ENCODE assay signal across 8 mouse cellular contexts in the genomic region with DNA sequence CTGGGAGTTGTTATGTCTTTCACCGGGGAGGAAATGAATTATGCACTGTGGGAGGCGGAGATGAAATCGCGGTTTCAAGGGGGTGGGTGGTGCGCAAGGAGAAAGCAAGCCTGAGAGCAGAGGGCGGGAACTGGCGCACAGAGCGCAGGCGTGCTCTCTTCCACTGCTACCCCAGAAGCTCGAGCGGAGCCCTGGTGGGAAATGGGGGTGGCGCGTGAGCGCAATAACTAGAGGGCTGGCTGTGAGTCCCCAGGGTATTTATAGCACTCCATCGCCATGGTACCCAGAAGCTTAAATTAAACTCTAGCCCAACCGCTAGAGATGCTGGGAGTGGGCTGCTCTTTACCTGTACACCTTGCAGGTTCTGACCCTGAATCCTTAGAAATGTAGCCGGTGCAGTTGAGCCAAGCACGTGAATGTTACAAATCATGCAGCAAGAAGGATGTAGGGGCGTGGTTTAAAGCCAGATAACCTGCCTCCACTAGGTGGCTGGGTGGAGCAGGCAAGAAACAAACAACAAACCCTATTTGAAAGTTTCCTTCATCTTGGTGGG. TPM values are rescaled to one million over a fixed set of nuclear protein-coding genes. Genes with fewer than 3 reads are reported as not detected.
DNase-seq lines count a peak whose midpoint lies in the region; ATAC-seq and TF ChIP-seq lines count a peak whose summit lies in the region.

No protein-coding gene starts in this region.

- TF ChIP-seq POLR2A in kidney, adult 2 months (IDR thresholded peaks at IDR 0.05; ENCODE audit: low read depth, low read length), result no peak

- WGBS in kidney, adult 2 months, result 2% methylated on average over 19 of the region's 19 CpGs
- WGBS in midbrain, embryonic 14.5 days, result 2% methylated on average over 19 of the region's 19 CpGs

- DNase-seq in Muller cell, postnatal 12 days (ENCODE audit: inconsistent ontology term), result peak; percentile 60
- peak; percentile 52 for DNase-seq in brain, embryonic 18.5 days (ENCODE audit: low read depth, low spot score)
- peak; percentile 77 for DNase-seq in forelimb bud, embryonic 11.5 days (ENCODE audit: low read depth, low spot score)
- peak; percentile 61 for DNase-seq in kidney, adult 2 months
- DNase-seq in left cerebral cortex, postnatal 4 days, result peak; percentile 43
- DNase-seq in midbrain, embryonic 14.5 days, result peak; percentile 75
- peak; percentile 16 for DNase-seq in thymus, postnatal 25 days
- DNase-seq in urinary bladder, postnatal 36 days (ENCODE audit: low spot score in 2 of 2), result no peak

- H3K36me3 ChIP-seq in kidney, adult 2 months (ENCODE audit: control insufficient read depth, insufficient read depth, low read length), result no peaks in the 10 kb centered on the region
- no peaks in the 10 kb centered on the region for H3K36me3 ChIP-seq in midbrain, embryonic 14.5 days (ENCODE audit: control insufficient read depth, insufficient read depth, low read length)

- H3K27me3 ChIP-seq in kidney, adult 2 months (replicated peaks; ENCODE audit: control insufficient read depth, insufficient read depth, low read length), result no peaks in the 10 kb centered on the region
- no peaks in the 10 kb centered on the region for H3K27me3 ChIP-seq in midbrain, embryonic 14.5 days (ENCODE audit: control insufficient read depth, insufficient read depth, low read length)

- ATAC-seq in midbrain, embryonic 14.5 days (ENCODE audit: low FRiP score, low TSS enrichment), result peak; percentile 57; the same call in 1 of the 2 replicates

- H3K4me2 ChIP-seq in midbrain, embryonic 14.5 days (ENCODE audit: low read length), result peak overlapping the region; percentile 53

- peak overlapping the region; percentile 32; the same call in 1 of the 2 replicates for H3K9ac ChIP-seq in midbrain, embryonic 14.5 days (replicated peaks; ENCODE audit: low read length)

- no peaks in the 10 kb centered on the region for H3K9me3 ChIP-seq in midbrain, embryonic 14.5 days (ENCODE audit: control insufficient read depth, low read length)

- H3K27ac ChIP-seq in kidney, adult 2 months (ENCODE audit: insufficient read depth, low read depth, low read length), result no peak overlapping the region
- H3K27ac ChIP-seq in midbrain, embryonic 14.5 days (replicated peaks; ENCODE audit: low read depth, low read length), result 0 out of 2 replicates have a peak overlapping the region, but pooled peaks have one; percentile 47

- peak; percentile 48; the same call in 1 of the 2 replicates for TF ChIP-seq CTCF in kidney, adult 2 months (conservative IDR thresholded peaks at IDR 0.05; ENCODE audit: insufficient read depth, insufficient read length, low read depth, low read length)

- intact Hi-C loops in left cerebral cortex, postnatal 4 days (cut with DNase I), result no loop called here

- H3K4me1 ChIP-seq in kidney, adult 2 months (ENCODE audit: control insufficient read depth, insufficient read depth, low read length), result no peaks in the 10 kb centered on the region; the same call in 1 of the 2 replicates
- H3K4me1 ChIP-seq in midbrain, embryonic 14.5 days (ENCODE audit: control insufficient read depth, insufficient read depth, low read length), result peaks cover 4% of the 10 kb centered on the region

- no peak overlapping the region for H3K4me3 ChIP-seq in kidney, adult 2 months (ENCODE audit: insufficient read depth, low read depth, low read length)
- peak overlapping the region; percentile 26 for H3K4me3 ChIP-seq in midbrain, embryonic 14.5 days (replicated peaks; ENCODE audit: low read depth, low read length)

RNA-seq across cellular contexts. Expression of gene Wwc1, which starts 5.6 kb away (rescaled TPM):
- 91.9 and 110 TPM in 2 replicates for polyA plus RNA-seq in kidney, adult 2 months (2012; rRNA removed)
- total RNA-seq in left cerebral cortex, postnatal 4 days (2021), result 100 to 1,000 TPM; 106 to 129 TPM
- polyA plus RNA-seq in midbrain, embryonic 14.5 days (2014; fragmentation: Nextera tagmentation; extraction: Ambion mirVana), result 8.8 and 10.3 TPM in 2 replicates

Comparison
In these comparisons a context has a peak if more than half of its experiments do, and no peak if none do; other contexts are left out.
1. DNase-seq: peak in Muller cell, postnatal 12 days (single experiment), brain, embryonic 18.5 days (single experiment), forelimb bud, embryonic 11.5 days (single experiment), kidney, adult 2 months (single experiment), left cerebral cortex, postnatal 4 days (single experiment), midbrain, embryonic 14.5 days (single experiment) and thymus, postnatal 25 days (single experiment); none in urinary bladder, postnatal 36 days (0 of 2).